Mouse (Mus musculus) mouse trophoblast stem cell (cell line): ENCODE measurements around the gene Acsl3.

Source experiments
- in situ Hi-C, 2 experiments: fragments of 300-500 bp; cut with MseI, MboI; formaldehyde crosslinking; loops; 2 replicates in 1 of 2; 3 replicates in 1 of 2; pipeline ENCODE4 v1.15.1; 2025

Gene Acsl3

GRCm38 (mm10) chr1:78657671-78658440, at the start of gene Acsl3, which contains the start of gene Utp14b:
TSS of gene Acsl3 (plus strand) at chr1:78657825.
TSS of gene Utp14b (plus strand) at chr1:78658038.
- in situ Hi-C loops = loop anchor here in 1 of 2 experiments (25.0 kb wide), 1 partner anchor 121 kb away; no protein-coding TSS in a partner anchor

GRCm38 (mm10) chr1:78609134-78609907, 48.3 kb upstream of the Acsl3 start:
- in situ Hi-C loops = no loop called here

- in situ Hi-C loops = no loop called here
Observed at GRCm38 (mm10) chr1:78611039-78611438, 46.6 kb upstream of the Acsl3 start.

- in situ Hi-C loops = no loop called here
Observed at GRCm38 (mm10) chr1:78612959-78613358, 44.7 kb upstream of the Acsl3 start.

GRCm38 (mm10) chr1:78624352-78624751, 33.3 kb upstream of the Acsl3 start:
- in situ Hi-C loops = no loop called here

GRCm38 (mm10) chr1:78634486-78634885, 23.1 kb upstream of the Acsl3 start:
- in situ Hi-C loops = no loop called here

GRCm38 (mm10) chr1:78640871-78641270, 16.8 kb upstream of the Acsl3 start:
- in situ Hi-C loops = no loop called here

GRCm38 (mm10) chr1:78641791-78642190, 15.8 kb upstream of the Acsl3 start:
- in situ Hi-C loops = no loop called here

GRCm38 (mm10) chr1:78642197-78642596, 15.4 kb upstream of the Acsl3 start:
- in situ Hi-C loops = no loop called here

- in situ Hi-C loops = no loop called here
Observed at GRCm38 (mm10) chr1:78647317-78647885, 10.2 kb upstream of the Acsl3 start.

- in situ Hi-C loops = loop anchor here in 1 of 2 experiments (25.0 kb wide), 1 partner anchor 112 kb away; no protein-coding TSS in a partner anchor
Observed at GRCm38 (mm10) chr1:78649269-78650061, 8.2 kb upstream of the Acsl3 start.

- in situ Hi-C loops = loop anchor here in 1 of 2 experiments (25.0 kb wide), 1 partner anchor 119 kb away; no protein-coding TSS in a partner anchor
Observed at GRCm38 (mm10) chr1:78656472-78656871, 1.2 kb upstream of the Acsl3 start.

GRCm38 (mm10) chr1:78657021-78657629, 500 bp upstream of the Acsl3 start:
- in situ Hi-C loops = loop anchor here in 1 of 2 experiments (25.0 kb wide), 1 partner anchor 120 kb away; no protein-coding TSS in a partner anchor

- in situ Hi-C loops = loop anchor here in 1 of 2 experiments (25.0 kb wide), 1 partner anchor 121 kb away; no protein-coding TSS in a partner anchor
Observed at GRCm38 (mm10) chr1:78658441-78659269, 1.0 kb downstream of the Acsl3 start.

- in situ Hi-C loops = loop anchor here in 1 of 2 experiments (25.0 kb wide), 1 partner anchor 122 kb away; no protein-coding TSS in a partner anchor
Observed at GRCm38 (mm10) chr1:78659270-78659823, 1.7 kb downstream of the Acsl3 start.

GRCm38 (mm10) chr1:78664326-78664725, 6.7 kb downstream of the Acsl3 start:
- in situ Hi-C loops = loop anchor here in 1 of 2 experiments (25.0 kb wide), 1 partner anchor 127 kb away; no protein-coding TSS in a partner anchor

GRCm38 (mm10) chr1:78665954-78666499, 8.4 kb downstream of the Acsl3 start:
- in situ Hi-C loops = loop anchor here in 1 of 2 experiments (25.0 kb wide), 1 partner anchor 129 kb away; no protein-coding TSS in a partner anchor

- in situ Hi-C loops = loop anchor here in 1 of 2 experiments (25.0 kb wide), 1 partner anchor 129 kb away; no protein-coding TSS in a partner anchor
Observed at GRCm38 (mm10) chr1:78666585-78666984, 9.0 kb downstream of the Acsl3 start.

GRCm38 (mm10) chr1:78682291-78682690, 24.7 kb downstream of the Acsl3 start:
- in situ Hi-C loops = no loop called here
